Mouse (Mus musculus) liver, embryonic 13.5 days (tissue): ENCODE data around the gene Cpa4. TPM values are rescaled to one million over a fixed set of nuclear protein-coding genes. Genes with fewer than 3 reads are reported as not detected.

Experiments
- ATAC-seq: fragments of 200-750 bp; cut with Nextera tagmentation; 2 replicates; pipeline ENCODE4 v1.8.0; 2017; ENCODE audit warnings: low read depth, mild to moderate bottlenecking, moderate number of reproducible peaks, moderate library complexity
- DNase-seq: peaks from one replicate; pipeline ENCODE4 v3.0.0; 2022
- H3K27ac ChIP-seq: fragments of 300-500 bp; sonication (generic); 2 replicates; pipeline ENCODE4 v1.5.1; 2015; ENCODE audit warnings: moderate library complexity, mild to moderate bottlenecking, inconsistent platforms
- H3K27me3 ChIP-seq: fragments of 300-500 bp; sonication (generic); 2 replicates; pipeline ENCODE4 v1.6.1; 2015; ENCODE audit warnings: mild to moderate bottlenecking, inconsistent platforms
- H3K36me3 ChIP-seq: fragments of 300-500 bp; sonication (generic); 2 replicates; pipeline ENCODE4 v1.6.1; 2015; ENCODE audit warnings: mild to moderate bottlenecking, inconsistent platforms
- H3K4me1 ChIP-seq: fragments of 300-500 bp; sonication (generic); replicated peaks from 2 replicates; pipeline ENCODE4 v1.6.1; 2015; ENCODE audit warnings: inconsistent platforms
- H3K4me2 ChIP-seq: fragments of 300-500 bp; sonication (generic); 2 replicates; pipeline ENCODE4 v1.6.1; 2015; ENCODE audit warnings: inconsistent platforms, mild to moderate bottlenecking, moderate library complexity
- H3K4me3 ChIP-seq: fragments of 300-500 bp; sonication (generic); replicated peaks from 2 replicates; pipeline ENCODE4 v1.5.1; 2015; ENCODE audit warnings: mild to moderate bottlenecking, inconsistent platforms
- H3K9ac ChIP-seq: fragments of 300-500 bp; sonication (generic); 2 replicates; pipeline ENCODE4 v1.6.1; 2015; ENCODE audit warnings: mild to moderate bottlenecking, inconsistent platforms
- H3K9me3 ChIP-seq: fragments of 300-500 bp; sonication (generic); replicated peaks from 2 replicates; pipeline ENCODE4 v1.6.1; 2016; ENCODE audit warnings: inconsistent platforms
- WGBS: fragments of 180-500 bp; shearing (Covaris S2); methylation state at CpG from one replicate; pipeline ENCODE4 v1.1.7; 2015; ENCODE audit not compliant: insufficient replicate concordance; 5-methylcytosine and 5-hydroxymethylcytosine counted together
- polyA plus RNA-seq: library from polyadenylated mRNA; unstranded; fragments of >200 nt; fragmentation: Nextera tagmentation; extraction: Ambion mirVana; gene quantifications from 2 replicates; pipeline ENCODE4 v1.2.1, GENCODE M21; 2015

The Cpa4 gene
- polyA plus RNA-seq, 1 experiment from 2014 or later: 0.13 TPM

GRCm38 (mm10) chr6:30543077-30543476, 25.1 kb upstream of the Cpa4 start:
- DNase-seq: no peak
- ATAC-seq: no peak
- Histone ChIP-seq H3K27ac (no peak overlapping the region), H3K9me3 (no peaks in the 10 kb centered on the region), H3K36me3 (no peaks in the 10 kb centered on the region), H3K4me1 (peaks cover 9% of the 10 kb centered on the region; the same call in 1 of the 2 replicates), H3K4me2 (no peak overlapping the region), H3K27me3 (peaks cover 66% of the 10 kb centered on the region), H3K4me3 (no peak overlapping the region), H3K9ac (no peak overlapping the region)
- WGBS: 29% methylated on average over 12 of the region's 12 CpGs

- Histone ChIP-seq H3K27ac (no peak overlapping the region), H3K36me3 (no peaks in the 10 kb centered on the region), H3K4me2 (no peak overlapping the region), H3K4me1 (peaks cover 10% of the 10 kb centered on the region; the same call in 1 of the 2 replicates), H3K27me3 (peaks cover 73% of the 10 kb centered on the region), H3K4me3 (no peak overlapping the region), H3K9me3 (no peaks in the 10 kb centered on the region), H3K9ac (no peak overlapping the region)
- DNase-seq (no peak), ATAC-seq (no peak)
- 22% methylated on average over 8 of the region's 8 CpGs for WGBS
Observed at GRCm38 (mm10) chr6:30543851-30544250, 24.3 kb upstream of the Cpa4 start.

DNA sequence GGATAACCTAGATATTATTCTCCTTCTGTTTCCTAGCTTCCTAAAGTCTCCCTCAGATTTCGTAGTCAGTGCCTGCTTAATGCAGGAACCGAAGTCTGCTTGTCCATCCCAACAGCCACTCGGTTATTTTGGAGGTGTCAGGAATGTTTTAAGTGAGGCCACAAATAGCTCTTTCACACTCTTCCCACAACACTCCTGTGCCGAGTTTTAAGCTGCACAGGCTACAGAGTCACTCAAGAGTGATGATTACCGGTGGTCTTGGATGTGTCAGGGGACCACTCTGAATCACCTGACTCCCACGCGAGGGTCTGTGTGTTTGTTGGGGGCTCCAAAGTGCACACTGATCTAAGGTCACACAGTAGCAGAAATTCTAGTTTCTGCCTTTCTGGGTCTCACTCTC, 22.5 kb upstream of the Cpa4 start:
- peaks cover 90% of the 10 kb centered on the region for H3K27me3 ChIP-seq
- H3K9me3 ChIP-seq: no peaks in the 10 kb centered on the region
- WGBS: 70% methylated on average over 7 of the region's 7 CpGs
- no peak overlapping the region for H3K9ac ChIP-seq
- peaks cover 10% of the 10 kb centered on the region; the same call in 1 of the 2 replicates for H3K4me1 ChIP-seq
- no peak overlapping the region for H3K4me2 ChIP-seq
- no peak overlapping the region for H3K27ac ChIP-seq
- H3K4me3 ChIP-seq: no peak overlapping the region
- ATAC-seq (no peak), DNase-seq (no peak)
- no peaks in the 10 kb centered on the region for H3K36me3 ChIP-seq

- Histone ChIP-seq H3K4me2 (peak overlapping the region; percentile 45), H3K27me3 (peaks cover 95% of the 10 kb centered on the region), H3K27ac (no peak overlapping the region; the same call in 1 of the 2 replicates), H3K4me1 (peaks cover 10% of the 10 kb centered on the region; the same call in 1 of the 2 replicates), H3K9me3 (no peaks in the 10 kb centered on the region), H3K4me3 (peak overlapping the region; percentile 30), H3K9ac (no peak overlapping the region), H3K36me3 (no peaks in the 10 kb centered on the region)
- DNase-seq (no peak), ATAC-seq (no peak)
- 14% methylated on average over 17 of the region's 17 CpGs for WGBS
Observed at GRCm38 (mm10) chr6:30546571-30547273, 21.4 kb upstream of the Cpa4 start.

GRCm38 (mm10) chr6:30547274-30547645, 20.9 kb upstream of the Cpa4 start:
- peaks cover 94% of the 10 kb centered on the region for H3K27me3 ChIP-seq
- DNase-seq (no peak), ATAC-seq (no peak)
- H3K36me3 ChIP-seq: no peaks in the 10 kb centered on the region
- no peaks in the 10 kb centered on the region for H3K9me3 ChIP-seq
- H3K4me2 ChIP-seq: peak overlapping the region; percentile 45
- H3K27ac ChIP-seq: no peak overlapping the region
- WGBS: 2% methylated on average over 17 of the region's 17 CpGs
- H3K4me3 ChIP-seq: peak overlapping the region; percentile 30
- no peak overlapping the region for H3K9ac ChIP-seq
- H3K4me1 ChIP-seq: peaks cover 10% of the 10 kb centered on the region; the same call in 1 of the 2 replicates

DNA sequence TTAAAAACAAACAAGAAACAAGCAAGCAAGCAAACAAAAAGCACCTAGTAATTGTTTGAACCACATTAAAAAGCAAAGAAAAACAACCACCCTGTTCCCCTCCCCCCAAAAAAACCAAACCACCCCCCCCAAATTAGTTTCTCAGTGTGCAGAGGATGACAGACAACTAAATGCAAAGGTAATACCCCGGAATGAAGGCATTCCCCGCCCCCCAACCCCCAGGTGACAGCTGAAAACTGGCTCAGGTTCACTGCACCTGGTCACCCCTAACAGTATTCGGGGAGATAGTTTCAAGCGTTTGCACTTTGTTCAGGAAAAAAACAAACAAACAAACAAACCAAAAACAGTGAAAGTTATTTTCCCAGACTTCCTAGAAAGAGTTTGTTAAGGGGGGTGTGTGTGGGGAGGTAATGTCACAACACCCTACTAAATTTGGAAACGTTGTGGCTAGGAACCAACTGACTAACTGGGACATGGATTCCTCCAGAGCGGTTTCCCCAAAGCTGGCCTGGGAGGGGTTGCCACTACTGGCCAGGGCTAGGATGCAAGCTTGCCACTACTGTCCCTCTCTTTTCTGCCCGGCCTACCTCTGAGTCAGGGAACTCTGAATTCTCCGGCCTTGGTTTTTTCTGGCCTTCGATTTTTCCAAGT, 20.4 kb upstream of the Cpa4 start:
- 28% methylated on average over 9 of the region's 9 CpGs for WGBS
- no peak overlapping the region for H3K27ac ChIP-seq

DNA sequence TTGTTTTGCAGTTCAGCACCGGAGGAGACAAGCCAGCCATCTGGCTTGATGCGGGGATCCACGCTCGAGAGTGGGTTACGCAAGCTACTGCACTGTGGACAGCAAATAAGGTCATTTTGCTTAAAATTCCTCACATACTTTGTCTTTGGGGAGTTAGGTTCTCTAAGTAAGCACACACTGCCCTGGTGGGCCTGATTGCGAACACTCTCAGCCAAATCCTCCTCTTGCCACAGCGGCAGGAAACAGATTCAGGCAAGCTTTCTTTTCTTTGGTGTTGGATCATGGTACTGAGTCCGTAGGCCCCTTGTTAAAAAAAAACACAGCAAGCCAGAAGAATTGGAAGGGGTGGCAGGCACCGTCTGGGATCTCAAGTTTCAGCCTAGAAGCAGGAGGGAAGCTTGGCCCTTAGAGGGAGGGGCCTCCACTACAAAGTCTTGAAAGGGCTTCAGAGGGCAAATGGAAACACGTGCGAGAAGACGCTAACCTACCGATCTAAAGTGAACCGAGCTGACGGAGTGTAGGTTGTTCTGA, 18.9 kb upstream of the Cpa4 start:
- no peak overlapping the region for H3K4me3 ChIP-seq
- peaks cover 81% of the 10 kb centered on the region for H3K27me3 ChIP-seq
- ATAC-seq (no peak), DNase-seq (no peak)
- H3K9ac ChIP-seq: no peak overlapping the region
- WGBS: 16% methylated on average over 15 of the region's 15 CpGs
- no peaks in the 10 kb centered on the region for H3K9me3 ChIP-seq
- H3K4me1 ChIP-seq: peaks cover 10% of the 10 kb centered on the region; the same call in 1 of the 2 replicates
- no peaks in the 10 kb centered on the region for H3K36me3 ChIP-seq
- H3K27ac ChIP-seq: no peak overlapping the region; the same call in 1 of the 2 replicates
- peak overlapping the region; percentile 33; the same call in 1 of the 2 replicates for H3K4me2 ChIP-seq

More for the DNA sequence above, 20.4 kb upstream of the Cpa4 start:
- no peaks in the 10 kb centered on the region for H3K9me3 ChIP-seq
- ATAC-seq: no peak
- H3K27me3 ChIP-seq: peaks cover 94% of the 10 kb centered on the region
- H3K36me3 ChIP-seq: no peaks in the 10 kb centered on the region
- H3K4me3 ChIP-seq: 0 out of 2 replicates have a peak overlapping the region, but pooled peaks have one; percentile 30
- no peak for DNase-seq
- no peak overlapping the region for H3K9ac ChIP-seq
- H3K4me1 ChIP-seq: peaks cover 10% of the 10 kb centered on the region; the same call in 1 of the 2 replicates
- peak overlapping the region; percentile 45 for H3K4me2 ChIP-seq

DNA sequence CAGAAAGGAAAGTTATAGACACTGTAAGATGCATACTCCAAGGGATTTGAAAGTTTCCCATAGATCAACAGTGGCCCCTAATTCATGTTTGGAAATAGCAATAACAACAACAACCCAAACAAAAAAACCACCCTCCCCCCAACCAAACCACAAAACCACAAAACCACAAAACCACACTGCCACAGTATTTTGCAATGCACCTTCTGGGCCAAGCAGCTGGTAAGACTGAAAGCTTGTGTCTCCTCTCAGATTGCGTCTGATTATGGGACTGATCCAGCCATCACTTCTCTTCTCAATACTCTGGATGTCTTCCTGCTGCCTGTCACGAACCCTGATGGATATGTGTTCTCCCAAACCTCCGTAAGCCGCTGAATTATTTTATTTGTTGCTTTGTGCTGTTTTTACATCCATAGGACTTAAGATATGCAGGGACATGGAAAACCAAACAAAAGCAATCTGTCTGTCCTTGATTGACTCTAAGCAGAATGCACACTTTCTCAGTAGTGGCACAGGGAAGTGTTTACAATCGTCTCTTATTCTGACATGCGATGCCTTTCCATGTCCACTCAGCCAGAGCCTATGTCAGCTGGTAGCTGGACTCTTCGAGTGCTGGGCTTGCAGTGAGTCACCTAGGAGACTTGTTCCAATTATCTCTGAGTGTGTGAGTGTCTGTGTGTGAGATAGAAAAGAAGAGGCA, 17.5 kb upstream of the Cpa4 start:
- no peaks in the 10 kb centered on the region for H3K36me3 ChIP-seq
- 37% methylated on average over 7 of the region's 7 CpGs for WGBS
- H3K4me3 ChIP-seq: no peak overlapping the region
- no peak overlapping the region for H3K4me2 ChIP-seq
- H3K27me3 ChIP-seq: peaks cover 68% of the 10 kb centered on the region
- ATAC-seq: no peak
- H3K9ac ChIP-seq: no peak overlapping the region
- H3K9me3 ChIP-seq: no peaks in the 10 kb centered on the region
- H3K27ac ChIP-seq: no peak overlapping the region
- no peak for DNase-seq
- H3K4me1 ChIP-seq: peaks cover 10% of the 10 kb centered on the region; the same call in 1 of the 2 replicates

GRCm38 (mm10) chr6:30551193-30551515, 17.0 kb upstream of the Cpa4 start:
- no peak for DNase-seq
- no peak overlapping the region for H3K9ac ChIP-seq
- no peak overlapping the region for H3K27ac ChIP-seq
- H3K27me3 ChIP-seq: peaks cover 64% of the 10 kb centered on the region
- H3K4me1 ChIP-seq: peaks cover 10% of the 10 kb centered on the region; the same call in 1 of the 2 replicates
- no peak overlapping the region for H3K4me2 ChIP-seq
- H3K4me3 ChIP-seq: no peak overlapping the region
- H3K9me3 ChIP-seq: no peaks in the 10 kb centered on the region
- H3K36me3 ChIP-seq: no peaks in the 10 kb centered on the region
- no peak for ATAC-seq

- no peak overlapping the region for H3K9ac ChIP-seq
- no peak overlapping the region for H3K27ac ChIP-seq
- no peak overlapping the region for H3K4me2 ChIP-seq
- H3K4me3 ChIP-seq: no peak overlapping the region
- 18% methylated on average over 23 of the region's 23 CpGs for WGBS
- ATAC-seq (no peak), DNase-seq (no peak)
- H3K4me1 ChIP-seq: peaks cover 6% of the 10 kb centered on the region; the same call in 1 of the 2 replicates
- H3K27me3 ChIP-seq: peaks cover 57% of the 10 kb centered on the region
- no peaks in the 10 kb centered on the region for H3K9me3 ChIP-seq
- H3K36me3 ChIP-seq: no peaks in the 10 kb centered on the region
Observed at GRCm38 (mm10) chr6:30551644-30552580, 16.3 kb upstream of the Cpa4 start.
